Mouse (Mus musculus): Measurements from ENCODE around the gene Mtnr1a. TPM values are rescaled to one million over a fixed set of nuclear protein-coding genes. Genes with fewer than 3 reads are reported as not detected.

The Mtnr1a gene
- total RNA-seq (2012; rRNA removed) (not detected in 2 replicates), total RNA-seq (2014; rRNA removed) (not detected in 2 replicates), polyA plus RNA-seq (2012; ENCODE audit: insufficient read length, low read depth) (not detected in 2 replicates)

DNA sequence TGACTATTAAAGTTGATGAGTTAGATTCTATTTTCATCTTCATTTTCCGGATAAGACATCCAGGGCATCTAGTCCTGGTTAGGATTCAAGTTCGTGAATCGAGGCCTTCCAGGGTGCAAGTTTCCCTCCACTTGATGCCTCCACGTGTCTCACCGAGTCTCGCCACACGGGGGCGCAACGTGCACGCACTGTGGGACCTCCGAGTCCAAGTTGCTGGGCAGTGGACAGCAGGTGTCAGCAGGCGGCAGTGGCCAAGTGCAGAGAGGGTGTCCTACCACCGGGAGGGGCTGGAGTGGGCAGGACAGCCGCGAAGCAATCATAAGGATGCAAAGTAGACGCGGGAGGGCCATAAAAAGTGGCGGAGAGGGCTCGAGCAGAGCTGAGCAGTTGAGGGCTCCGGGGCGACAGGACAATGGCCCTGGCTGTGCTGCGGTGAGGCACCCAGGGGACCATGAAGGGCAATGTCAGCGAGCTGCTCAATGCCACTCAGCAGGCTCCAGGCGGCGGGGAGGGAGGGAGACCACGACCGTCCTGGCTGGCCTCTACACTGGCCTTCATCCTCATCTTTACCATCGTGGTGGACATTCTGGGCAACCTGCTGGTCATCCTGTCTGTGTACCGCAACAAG is at the start of gene Mtnr1a:
Gene Mtnr1a (plus strand): TSS at position 379 of the 628 bp plus-strand sequence.
- TF ChIP-seq SIN3A (IDR thresholded peaks at IDR 0.05; ENCODE audit: low read length) (no peak), NELFE (IDR thresholded peaks at IDR 0.05; ENCODE audit: low read depth, low read length) (no peak), JUND (conservative IDR thresholded peaks at IDR 0.05; ENCODE audit: low read depth, low read length) (no peak)
- dilution Hi-C loops (cut with MboI; ENCODE audit: extremely low pct_ligation_motif_present, extremely low pct_unique_long_range_greater_than_20kb, low sequenced_read_pairs) (no loop called here), in situ Hi-C loops (cut with MboI; ENCODE audit: low pct_ligation_motif_present, low pct_unique_long_range_greater_than_20kb, low sequenced_read_pairs) (no loop called here)
- no peaks in the 10 kb centered on the region for H3K27me3 ChIP-seq (replicated peaks)
- H3K4me1 ChIP-seq (ENCODE audit: control insufficient read depth in 1 of 2, insufficient read depth in 2 of 2): no peaks in the 10 kb centered on the region
- no peak within 1 kb of the TSS for H3K4me3 ChIP-seq (replicated peaks in 1 of 3; ENCODE audit: low read depth in 2 of 3, low read length in 2 of 3, poor library complexity in 1 of 3)
- H3K9ac ChIP-seq (ENCODE audit: insufficient read depth, low read depth): no peak within 1 kb of the TSS
- H3K79me2 ChIP-seq (replicated peaks; ENCODE audit: control insufficient read depth, extremely low read depth, insufficient read depth, poor library complexity, severe bottlenecking): no peaks in the 10 kb centered on the region
- no peak for DNase-seq (ENCODE audit: extremely low read depth)
- peaks cover 69% of the 10 kb centered on the region for H3K9me3 ChIP-seq (replicated peaks; ENCODE audit: low read length)
- H3K4me2 ChIP-seq (ENCODE audit: insufficient read depth, low read depth, poor library complexity, severe bottlenecking): no peak within 1 kb of the TSS
- H3K27ac ChIP-seq (ENCODE audit: insufficient read depth, low read depth): no peak within 1 kb of the TSS
- H3K36me3 ChIP-seq (replicated peaks in 1 of 2; ENCODE audit: control insufficient read depth in 1 of 2, insufficient read depth in 1 of 2, low read length in 1 of 2): no peaks in the 10 kb centered on the region

DNA sequence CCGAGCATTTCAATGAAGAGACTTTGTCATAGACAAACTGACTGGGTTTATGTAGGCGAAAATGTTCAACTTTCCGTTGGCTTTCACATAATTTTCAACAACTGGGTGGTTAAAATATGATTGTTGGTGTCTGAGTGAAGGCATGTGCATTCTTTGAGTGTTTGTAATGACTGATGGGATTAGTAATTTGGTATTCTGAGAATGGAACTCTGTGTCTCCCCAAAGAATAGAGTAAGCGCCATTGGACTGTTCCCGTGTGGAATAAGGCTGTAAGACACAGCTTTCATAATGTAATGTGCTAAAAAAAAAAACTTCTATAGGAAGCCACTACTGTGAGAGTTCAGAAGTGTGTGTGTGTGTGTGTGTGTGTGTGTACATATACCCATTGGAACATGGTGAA is 49.7 kb upstream of the Mtnr1a start:
- no peak for TF ChIP-seq TCF12 (IDR thresholded peaks at IDR 0.05; ENCODE audit: low read depth, low read length)
- TF ChIP-seq MEF2A (IDR thresholded peaks at IDR 0.05; ENCODE audit: borderline replicate concordance, low read depth, low read length): no peak
- dilution Hi-C loops (cut with MboI; ENCODE audit: extremely low pct_ligation_motif_present, extremely low pct_unique_long_range_greater_than_20kb, low sequenced_read_pairs) (no loop called here), in situ Hi-C loops (cut with MboI; ENCODE audit: low pct_ligation_motif_present, low pct_unique_long_range_greater_than_20kb, low sequenced_read_pairs) (no loop called here)
- Histone ChIP-seq H3K36me3 (replicated peaks in 1 of 2; ENCODE audit: control insufficient read depth in 1 of 2, insufficient read depth in 1 of 2, low read length in 1 of 2) (no peaks in the 10 kb centered on the region), H3K79me2 (replicated peaks; ENCODE audit: control insufficient read depth, extremely low read depth, insufficient read depth, poor library complexity, severe bottlenecking) (no peaks in the 10 kb centered on the region), H3K4me1 (ENCODE audit: control insufficient read depth in 1 of 2, insufficient read depth in 2 of 2) (no peaks in the 10 kb centered on the region), H3K4me2 (ENCODE audit: insufficient read depth, low read depth, poor library complexity, severe bottlenecking) (no peak overlapping the region), H3K9ac (ENCODE audit: insufficient read depth, low read depth) (no peak overlapping the region), H3K27ac (ENCODE audit: insufficient read depth, low read depth) (no peak overlapping the region), H3K27me3 (replicated peaks) (no peaks in the 10 kb centered on the region), H3K9me3 (replicated peaks; ENCODE audit: low read length) (peaks cover 80% of the 10 kb centered on the region), H3K4me3 (replicated peaks in 1 of 3; ENCODE audit: low read depth in 2 of 3, low read length in 2 of 3, poor library complexity in 1 of 3) (no peak overlapping the region)
- no peak for DNase-seq (ENCODE audit: extremely low read depth)

DNA sequence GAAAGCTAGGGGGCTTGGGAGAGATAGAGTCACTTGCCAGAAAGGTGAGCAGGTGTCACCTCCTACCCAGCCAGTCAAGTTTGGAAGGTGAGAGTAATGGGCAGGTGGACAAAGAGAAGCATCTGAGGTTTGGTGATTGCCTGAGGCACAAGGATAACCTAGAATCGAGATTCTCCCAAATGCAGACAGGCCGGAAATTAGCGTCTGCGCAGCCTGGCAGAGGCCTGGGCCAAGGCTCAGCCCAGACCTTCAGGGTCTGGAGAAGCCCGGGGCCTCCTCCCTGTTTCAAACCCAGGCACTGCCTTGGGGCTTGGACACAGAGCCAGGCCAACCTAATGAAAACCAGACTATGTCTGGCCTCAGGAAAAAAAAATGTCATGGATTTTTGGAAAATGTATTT is 47.8 kb upstream of the Mtnr1a start:
- no peak for TF ChIP-seq TBP (conservative IDR thresholded peaks at IDR 0.05; ENCODE audit: low read depth, low read length)
- TF ChIP-seq CHD1 (IDR thresholded peaks at IDR 0.05; ENCODE audit: low read depth, low read length): no peak
- no peak for TF ChIP-seq JUN (IDR thresholded peaks at IDR 0.05; ENCODE audit: insufficient read depth, low read depth, low read length)
- no peak for TF ChIP-seq E2F4 (IDR thresholded peaks at IDR 0.05; ENCODE audit: insufficient replicate concordance, low read depth, low read length)
- TF ChIP-seq EP300 (IDR thresholded peaks at IDR 0.05; ENCODE audit: low read length): no peak
- TF ChIP-seq MYC (IDR thresholded peaks at IDR 0.05; ENCODE audit: low read depth, low read length): no peak
- TF ChIP-seq ETS1 (conservative IDR thresholded peaks at IDR 0.05; ENCODE audit: low read depth, low read length): no peak
- TF ChIP-seq POLR2A (IDR thresholded peaks at IDR 0.05; ENCODE audit: low read depth, low read length): no peak
- TF ChIP-seq SIN3A (IDR thresholded peaks at IDR 0.05; ENCODE audit: low read length): no peak
- no peak for TF ChIP-seq MEF2A (IDR thresholded peaks at IDR 0.05; ENCODE audit: borderline replicate concordance, low read depth, low read length)
- TF ChIP-seq UBTF (IDR thresholded peaks at IDR 0.05; ENCODE audit: low read depth, low read length): no peak
- no peak for TF ChIP-seq IRF4 (IDR thresholded peaks at IDR 0.05; ENCODE audit: low read depth, low read length)
- TF ChIP-seq USF2 (conservative IDR thresholded peaks at IDR 0.05; ENCODE audit: low read depth, low read length): no peak
- no peak for TF ChIP-seq ZNF384 (IDR thresholded peaks at IDR 0.05; ENCODE audit: low read depth, low read length)
- TF ChIP-seq POLR2AphosphoS2 (IDR thresholded peaks at IDR 0.05; ENCODE audit: low read depth, low read length): no peak
- TF ChIP-seq KAT2A (IDR thresholded peaks at IDR 0.05; ENCODE audit: insufficient replicate concordance, low read length): no peak
- in situ Hi-C loops (cut with MboI; ENCODE audit: low pct_ligation_motif_present, low pct_unique_long_range_greater_than_20kb, low sequenced_read_pairs): no loop called here
- dilution Hi-C loops (cut with MboI; ENCODE audit: extremely low pct_ligation_motif_present, extremely low pct_unique_long_range_greater_than_20kb, low sequenced_read_pairs): no loop called here

More for the DNA sequence above, 47.8 kb upstream of the Mtnr1a start:
- Histone ChIP-seq H3K4me2 (ENCODE audit: insufficient read depth, low read depth, poor library complexity, severe bottlenecking) (no peak overlapping the region), H3K36me3 (replicated peaks in 1 of 2; ENCODE audit: control insufficient read depth in 1 of 2, insufficient read depth in 1 of 2, low read length in 1 of 2) (no peaks in the 10 kb centered on the region), H3K27ac (ENCODE audit: insufficient read depth, low read depth) (no peak overlapping the region), H3K27me3 (replicated peaks) (no peaks in the 10 kb centered on the region), H3K4me3 (replicated peaks in 1 of 3; ENCODE audit: low read depth in 2 of 3, low read length in 2 of 3, poor library complexity in 1 of 3) (no peak overlapping the region), H3K79me2 (replicated peaks; ENCODE audit: control insufficient read depth, extremely low read depth, insufficient read depth, poor library complexity, severe bottlenecking) (no peaks in the 10 kb centered on the region), H3K4me1 (ENCODE audit: control insufficient read depth in 1 of 2, insufficient read depth in 2 of 2) (no peaks in the 10 kb centered on the region), H3K9me3 (replicated peaks; ENCODE audit: low read length) (peaks cover 80% of the 10 kb centered on the region), H3K9ac (ENCODE audit: insufficient read depth, low read depth) (no peak overlapping the region)
- no peak for DNase-seq (ENCODE audit: extremely low read depth)
